Mouse (Mus musculus) neural tube, embryonic 11.5 days (tissue): ENCODE measurements at regions not wholly inside any gene's neighbourhood (a gene's known extent, or its start where the extent isn't known, plus 50 kb on each side); places are given as distances from the start of the nearest gene placed in this dataset.

ENCODE experiments used
- ATAC-seq: fragments of 200-750 bp; cut with Nextera tagmentation; 2 replicates; pipeline ENCODE4 v1.8.0; 2017; ENCODE audit warnings: moderate number of reproducible peaks, mild to moderate bottlenecking, moderate TSS enrichment, moderate library complexity; ENCODE audit not compliant: insufficient read depth, low FRiP score, low TSS enrichment
- DNase-seq: peaks from one replicate; pipeline ENCODE4 v3.0.0-alpha.2; 2015; ENCODE audit warnings: low spot score
- H3K27ac ChIP-seq: fragments of 300-500 bp; sonication (generic); 2 replicates; pipeline ENCODE4 v1.5.1; 2014; ENCODE audit warnings: low read depth, mild to moderate bottlenecking, low read length
- H3K27me3 ChIP-seq: fragments of 300-500 bp; sonication (generic); 2 replicates; pipeline ENCODE4 v1.6.1; 2014; ENCODE audit warnings: mild to moderate bottlenecking, low read length, mixed read lengths; ENCODE audit not compliant: control insufficient read depth, insufficient read depth
- H3K36me3 ChIP-seq: fragments of 300-500 bp; sonication (generic); 2 replicates; pipeline ENCODE4 v1.6.1; 2014; ENCODE audit warnings: mild to moderate bottlenecking, low read length, moderate library complexity, mixed read lengths; ENCODE audit not compliant: control insufficient read depth, insufficient read depth
- H3K4me1 ChIP-seq: fragments of 300-500 bp; sonication (generic); 2 replicates; pipeline ENCODE4 v1.6.1; 2014; ENCODE audit warnings: low read length, mixed read lengths; ENCODE audit not compliant: control insufficient read depth, insufficient read depth
- H3K4me2 ChIP-seq: fragments of 300-500 bp; sonication (generic); 2 replicates; pipeline ENCODE4 v1.6.1; 2014; ENCODE audit warnings: low read depth, mild to moderate bottlenecking, moderate library complexity
- H3K4me3 ChIP-seq: fragments of 300-500 bp; sonication (generic); 2 replicates; pipeline ENCODE4 v1.5.1; 2014; ENCODE audit warnings: low read depth, low read length
- H3K9ac ChIP-seq: fragments of 300-500 bp; sonication (generic); 2 replicates; pipeline ENCODE4 v1.6.1; 2014; ENCODE audit warnings: mild to moderate bottlenecking, low read length
- H3K9me3 ChIP-seq: fragments of 300-500 bp; sonication (generic); 2 replicates; pipeline ENCODE4 v1.6.1; 2016; ENCODE audit warnings: low read length; ENCODE audit not compliant: control insufficient read depth
- WGBS: fragments of 180-500 bp; shearing (Covaris S2); extraction: QIAGEN DNeasy Blood & Tissue Kit; methylation state at CpG from one replicate; pipeline ENCODE4 v1.1.7; 2014; 5-methylcytosine and 5-hydroxymethylcytosine counted together

- DNase-seq = no peak
- 65% methylated on average over 3 of the region's 3 CpGs for WGBS
- H3K27me3 ChIP-seq = no peaks in the 10 kb centered on the region
- H3K27ac ChIP-seq = no peak overlapping the region
- H3K9ac ChIP-seq = no peak overlapping the region
- H3K4me2 ChIP-seq = no peak overlapping the region
- no peaks in the 10 kb centered on the region for H3K36me3 ChIP-seq
- no peaks in the 10 kb centered on the region for H3K9me3 ChIP-seq
- H3K4me3 ChIP-seq = no peak overlapping the region
- H3K4me1 ChIP-seq = no peaks in the 10 kb centered on the region
- no peak for ATAC-seq
These were observed 355.5 kb downstream of the Anxa1 start for GRCm38 (mm10) chr19:20035223-20035622.

GRCm38 (mm10) chr19:20027667-20028282 is 363.0 kb downstream of the Anxa1 start:
- Histone ChIP-seq H3K4me1 (no peaks in the 10 kb centered on the region), H3K27ac (no peak overlapping the region), H3K4me2 (no peak overlapping the region), H3K27me3 (no peaks in the 10 kb centered on the region), H3K9me3 (no peaks in the 10 kb centered on the region), H3K9ac (no peak overlapping the region), H3K36me3 (no peaks in the 10 kb centered on the region), H3K4me3 (no peak overlapping the region)
- DNase-seq = no peak
- no peak for ATAC-seq
- WGBS = 68% methylated on average over 11 of the region's 11 CpGs

- DNase-seq (no peak), ATAC-seq (no peak)
- WGBS = 89% methylated on average over 4 of the region's 4 CpGs
- H3K9ac ChIP-seq = no peak overlapping the region
- H3K4me2 ChIP-seq = no peak overlapping the region
- no peaks in the 10 kb centered on the region for H3K36me3 ChIP-seq
- H3K9me3 ChIP-seq = no peaks in the 10 kb centered on the region
- H3K27me3 ChIP-seq = no peaks in the 10 kb centered on the region
- no peak overlapping the region for H3K27ac ChIP-seq
- H3K4me1 ChIP-seq = no peaks in the 10 kb centered on the region
- no peak overlapping the region for H3K4me3 ChIP-seq
These were observed 376.6 kb downstream of the Anxa1 start for GRCm38 (mm10) chr19:20014114-20014513.

GRCm38 (mm10) chr19:20009801-20010441 is 380.8 kb downstream of the Anxa1 start:
- 72% methylated on average over 12 of the region's 12 CpGs for WGBS
- Histone ChIP-seq H3K4me2 (no peak overlapping the region), H3K4me3 (no peak overlapping the region), H3K36me3 (no peaks in the 10 kb centered on the region), H3K9me3 (no peaks in the 10 kb centered on the region), H3K27me3 (no peaks in the 10 kb centered on the region), H3K27ac (no peak overlapping the region), H3K9ac (no peak overlapping the region), H3K4me1 (no peaks in the 10 kb centered on the region)
- ATAC-seq = no peak
- DNase-seq = no peak

- no peak overlapping the region for H3K4me3 ChIP-seq
- WGBS = 75% methylated on average over 4 of the region's 4 CpGs
- no peak for ATAC-seq
These were observed 384.7 kb downstream of the Anxa1 start for GRCm38 (mm10) chr19:20005932-20006625.

GRCm38 (mm10) chr19:19987255-19987654 is 403.5 kb downstream of the Anxa1 start:
- Histone ChIP-seq H3K9me3 (no peaks in the 10 kb centered on the region), H3K36me3 (no peaks in the 10 kb centered on the region), H3K4me2 (no peak overlapping the region), H3K27ac (no peak overlapping the region), H3K9ac (no peak overlapping the region), H3K4me1 (no peaks in the 10 kb centered on the region), H3K4me3 (no peak overlapping the region), H3K27me3 (no peaks in the 10 kb centered on the region)
- ATAC-seq (no peak), DNase-seq (no peak)
- 87% methylated on average over 1 of the region's 1 CpGs for WGBS

More at GRCm38 (mm10) chr19:20005932-20006625, 384.7 kb downstream of the Anxa1 start:
- no peak overlapping the region for H3K27ac ChIP-seq
- H3K4me1 ChIP-seq = no peaks in the 10 kb centered on the region
- DNase-seq = no peak
- H3K36me3 ChIP-seq = no peaks in the 10 kb centered on the region
- H3K9ac ChIP-seq = no peak overlapping the region
- H3K4me2 ChIP-seq = no peak overlapping the region
- no peaks in the 10 kb centered on the region for H3K27me3 ChIP-seq
- H3K9me3 ChIP-seq = no peaks in the 10 kb centered on the region

- no peak overlapping the region for H3K27ac ChIP-seq
- no peak overlapping the region for H3K4me3 ChIP-seq
- H3K27me3 ChIP-seq = no peaks in the 10 kb centered on the region
- no peaks in the 10 kb centered on the region for H3K9me3 ChIP-seq
- ATAC-seq (no peak), DNase-seq (no peak)
- WGBS = 80% methylated on average over 6 of the region's 6 CpGs
- no peak overlapping the region for H3K4me2 ChIP-seq
- H3K4me1 ChIP-seq = no peaks in the 10 kb centered on the region
- no peak overlapping the region for H3K9ac ChIP-seq
- no peaks in the 10 kb centered on the region for H3K36me3 ChIP-seq
These were observed 411.9 kb downstream of the Anxa1 start for GRCm38 (mm10) chr19:19978816-19979215.

GRCm38 (mm10) chr19:19977609-19978259 is 413.0 kb downstream of the Anxa1 start:
- Histone ChIP-seq H3K27me3 (no peaks in the 10 kb centered on the region), H3K4me3 (no peak overlapping the region), H3K4me1 (no peaks in the 10 kb centered on the region), H3K36me3 (no peaks in the 10 kb centered on the region), H3K9ac (no peak overlapping the region), H3K27ac (no peak overlapping the region), H3K9me3 (no peaks in the 10 kb centered on the region), H3K4me2 (no peak overlapping the region)
- DNase-seq (no peak), ATAC-seq (no peak)
- WGBS = 45% methylated on average over 9 of the region's 9 CpGs
